Mouse (Mus musculus): Measurements from ENCODE around the gene Palm.

DNA sequence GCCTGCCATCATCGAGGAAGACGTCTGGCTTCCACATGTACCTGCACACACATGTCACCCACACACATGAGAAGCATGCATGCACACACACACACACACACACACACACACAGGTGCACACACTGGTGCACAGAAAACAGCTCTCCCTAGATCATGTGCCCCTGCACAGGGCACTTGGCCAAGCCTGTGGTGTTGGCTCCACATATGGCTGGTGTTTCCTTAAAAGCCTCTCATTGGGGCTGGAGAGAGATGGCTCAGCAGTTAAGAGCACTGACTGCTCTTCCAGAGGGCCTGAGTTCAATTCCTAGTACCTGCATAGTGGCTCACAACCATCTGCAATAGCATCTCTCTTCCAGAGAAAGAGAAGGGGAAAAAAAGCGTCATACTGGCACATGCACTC, 38.2 kb downstream of the Palm start:
- TF ChIP-seq CTCF (IDR thresholded peaks at IDR 0.05; ENCODE audit: low read depth, low read length): no peak
- TF ChIP-seq POLR2A (IDR thresholded peaks at IDR 0.05; ENCODE audit: borderline replicate concordance, low read depth, low read length): no peak
